ENCODE assay signal across 9 mouse cellular contexts in the genomic region with DNA sequence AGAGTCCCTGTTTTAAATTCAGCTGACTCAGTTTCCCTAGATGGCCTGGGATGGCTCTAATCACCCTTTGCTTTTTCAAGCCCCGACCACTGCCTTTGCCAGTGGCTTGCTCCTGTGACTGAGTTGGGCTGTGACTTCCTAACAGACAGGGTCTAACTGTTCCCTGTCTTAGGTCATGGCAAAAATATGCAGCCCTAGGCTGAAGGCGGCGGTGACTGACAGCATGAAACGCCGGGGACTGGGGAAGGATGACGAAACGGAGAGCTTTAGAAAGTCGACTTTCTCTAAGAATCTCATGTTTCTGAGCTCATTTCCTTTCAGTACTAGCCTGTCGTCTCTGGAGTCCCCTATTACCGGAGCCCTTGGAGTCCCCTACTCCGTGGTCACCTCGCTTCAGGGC. TPM values are rescaled to one million over a fixed set of nuclear protein-coding genes. Genes with fewer than 3 reads are reported as not detected.
DNase-seq lines count a peak whose midpoint lies in the region; ATAC-seq and TF ChIP-seq lines count a peak whose summit lies in the region.
"Had no signal": no experiment of that assay in that cellular context is flagged by ENCODE, and none has a peak within 500 bp of the region (broad histone marks: within the 10 kb centered on the region; RNA-seq: fewer than 3 reads in every experiment).

No protein-coding gene starts in this region.

- no peaks in the 10 kb centered on the region for H3K27me3 ChIP-seq in Patski
- no peaks in the 10 kb centered on the region for H3K27me3 ChIP-seq in limb, embryonic 10.5 days (ENCODE audit: low read depth, poor library complexity, severe bottlenecking)

- peaks cover 70% of the 10 kb centered on the region for H3K4me1 ChIP-seq in limb, embryonic 10.5 days

- peak; percentile 14 for DNase-seq in gastrocnemius, adult 18-20 months (ENCODE audit: low spot score)
- DNase-seq in gastrocnemius, postnatal 4 days (ENCODE audit: low spot score in 2 of 2), result no peak
- no peak for DNase-seq in Patski (ENCODE audit: low read depth, low spot score)
- peak; percentile 60 to 61 for DNase-seq in heart, adult 18-20 months
- no peak for DNase-seq in limb, embryonic 10.5 days (ENCODE audit: low spot score)
- DNase-seq in cerebellum, adult 11-12 months, result no peak
- no peak for DNase-seq in ovary, postnatal 36 days (ENCODE audit: low spot score)

- no peaks in the 10 kb centered on the region for H3K9me3 ChIP-seq in limb, embryonic 10.5 days (replicated peaks)
- H3K9me3 ChIP-seq: midbrain, embryonic 15.5 days had no signal

- CTCF ChIA-PET in Patski (lab: Charles Lee), result no interaction called here

- TF ChIP-seq CTCF in Patski (IDR thresholded peaks at IDR 0.05), result no peak

- no peaks in the 10 kb centered on the region for H3K36me3 ChIP-seq in limb, embryonic 10.5 days
- H3K36me3 ChIP-seq: midbrain, embryonic 15.5 days had no signal

- no peak overlapping the region for H3K4me3 ChIP-seq in limb, embryonic 10.5 days
- H3K4me3 ChIP-seq: midbrain, embryonic 15.5 days had no signal

- WGBS in limb, embryonic 10.5 days, result 73% methylated on average over 12 of the region's 12 CpGs

- peak; percentile 95 for ATAC-seq in Patski
- no peak for ATAC-seq in monocyte, adult 5-6 weeks (replicated peaks; ENCODE audit: insufficient number of reproducible peaks, low FRiP score, low TSS enrichment, poor library complexity, severe bottlenecking)
- ATAC-seq: midbrain, embryonic 15.5 days had no signal

- H3K27ac ChIP-seq in limb, embryonic 10.5 days, result peak overlapping the region; percentile 83
- H3K27ac ChIP-seq: midbrain, embryonic 15.5 days had no signal

- POLR2A ChIA-PET in Patski (lab: Charles Lee), result interaction anchor here (0.5 to 0.7 kb wide), 2 partner anchors 18 to 80 kb away, joined by 3 read pairs; no protein-coding TSS in a partner anchor

- in situ Hi-C loops in Patski (cut with MboI; ENCODE audit: low pct_unique_long_range_greater_than_20kb), result no loop called here

RNA-seq across cellular contexts. Expression of gene Rasl11b, which starts 22.9 kb away (rescaled TPM):
- total RNA-seq in gastrocnemius, adult 18-20 months (2021), result 1 to 10 TPM; 2.8 to 4.7 TPM
- total RNA-seq in gastrocnemius, postnatal 4 days (2021), result 10 to 100 TPM; 11.7 to 15.1 TPM
- polyA plus RNA-seq in Patski (2021), result 8.0 TPM
- 10 to 100 TPM; 28.0 to 31.6 TPM for total RNA-seq in heart, adult 18-20 months (2021)
- polyA plus RNA-seq in limb, embryonic 10.5 days (2016; fragmentation: Nextera tagmentation; extraction: Ambion mirVana), result 40.7 and 91.2 TPM in 2 replicates
- total RNA-seq in monocyte, adult 5-6 weeks (2017), result 0.57 to 0.78 TPM in 2 of 3 replicates, not detected in the other

Comparison
In these comparisons a context has a peak if more than half of its experiments do, and no peak if none do; other contexts are left out.
1. DNase-seq: peak in gastrocnemius, adult 18-20 months (single experiment) and heart, adult 18-20 months (2 of 2); none in gastrocnemius, postnatal 4 days (0 of 2), Patski (single experiment), limb, embryonic 10.5 days (single experiment), cerebellum, adult 11-12 months (single experiment) and ovary, postnatal 36 days (single experiment).